Mouse (Mus musculus): ENCODE results near the gene Fam166b. TPM values are rescaled to one million over a fixed set of nuclear protein-coding genes. Genes with fewer than 3 reads are reported as not detected.

Fam166b gene
- polyA plus RNA-seq, 1 experiment, result not detected

DNA sequence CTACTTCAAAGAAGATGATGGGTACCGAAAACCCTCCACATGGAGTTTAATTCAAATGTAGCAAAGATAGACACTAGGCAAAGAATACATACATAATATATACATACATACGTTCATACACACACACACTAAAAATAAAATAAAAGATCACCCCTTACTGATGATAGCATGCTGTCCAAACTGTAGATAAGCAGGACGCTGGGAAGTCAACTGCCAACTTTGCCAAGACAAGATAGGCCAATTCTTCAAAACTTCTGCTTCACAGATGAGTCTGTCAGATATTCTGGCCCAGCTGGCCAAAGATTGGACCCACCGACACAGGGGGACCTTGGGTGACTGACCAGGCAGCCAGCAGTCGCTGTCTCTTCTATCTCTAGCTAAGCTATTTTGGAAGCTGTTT is 34.2 kb upstream of the Fam166b start:
- Histone ChIP-seq H3K4me3 (replicated peaks; ENCODE audit: control insufficient read depth, low read depth, low read length) (no peak overlapping the region), H3K4me1 (ENCODE audit: control insufficient read depth, insufficient read depth, low read length) (peaks cover 4% of the 10 kb centered on the region), H3K27ac (ENCODE audit: control insufficient read depth, insufficient read depth, low read depth, low read length, poor library complexity) (no peak overlapping the region)
- WGBS, result 75% methylated on average over 5 of the region's 5 CpGs
- TF ChIP-seq POLR2A (IDR thresholded peaks at IDR 0.05; ENCODE audit: borderline replicate concordance, control insufficient read depth, low read depth, low read length), result no peak
- no peak for TF ChIP-seq CTCF (IDR thresholded peaks at IDR 0.05; ENCODE audit: control insufficient read depth, insufficient read depth, low read length)

DNA sequence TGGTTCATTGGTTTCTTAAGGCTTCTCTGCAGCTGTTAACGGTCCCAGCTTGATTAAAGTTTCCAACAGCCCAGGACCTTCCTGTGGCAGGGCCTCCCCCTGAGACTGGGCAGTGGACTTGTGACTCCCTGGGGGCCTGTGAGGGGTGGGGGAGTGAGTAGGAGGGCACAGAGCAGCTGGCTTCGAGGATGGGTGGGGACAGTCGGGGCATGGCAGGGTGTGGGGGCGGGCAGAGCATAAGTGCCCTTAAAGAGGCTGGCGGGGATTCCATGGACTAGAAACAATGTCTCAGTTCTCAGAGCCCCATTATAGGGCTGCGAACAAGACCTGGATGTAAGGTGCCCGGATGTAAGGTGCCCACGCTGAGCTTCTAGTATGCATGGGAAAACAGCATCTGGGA is 28.2 kb upstream of the Fam166b start:
- H3K4me3 ChIP-seq (replicated peaks; ENCODE audit: control insufficient read depth, low read depth, low read length), result no peak overlapping the region
- peaks cover 5% of the 10 kb centered on the region for H3K4me1 ChIP-seq (ENCODE audit: control insufficient read depth, insufficient read depth, low read length)
- TF ChIP-seq CTCF (IDR thresholded peaks at IDR 0.05; ENCODE audit: control insufficient read depth, insufficient read depth, low read length) (no peak), POLR2A (IDR thresholded peaks at IDR 0.05; ENCODE audit: borderline replicate concordance, control insufficient read depth, low read depth, low read length) (no peak)
- 11% methylated on average over 8 of the region's 8 CpGs for WGBS
- H3K27ac ChIP-seq (ENCODE audit: control insufficient read depth, insufficient read depth, low read depth, low read length, poor library complexity), result peak overlapping the region; percentile 83

DNA sequence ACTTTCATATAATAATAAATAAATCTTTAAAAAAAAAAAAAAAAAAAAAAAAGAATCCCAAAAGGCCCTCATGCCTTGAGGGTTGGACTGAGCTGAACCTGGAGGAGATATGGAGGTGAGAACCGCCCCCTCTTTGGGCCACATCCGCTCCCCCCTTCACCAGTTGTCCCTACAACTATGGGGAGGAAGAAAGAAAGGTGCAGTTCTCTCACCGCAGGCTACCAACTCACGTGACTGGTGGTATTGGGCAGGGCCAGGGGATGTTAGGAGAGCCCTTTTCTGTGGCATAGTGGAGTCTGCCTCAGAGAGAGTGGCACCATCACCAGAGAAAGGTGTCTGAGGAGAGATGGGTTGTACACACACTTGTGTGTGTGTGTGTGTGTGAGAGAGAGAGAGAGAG is 27.5 kb upstream of the Fam166b start:
- H3K27ac ChIP-seq (ENCODE audit: control insufficient read depth, insufficient read depth, low read depth, low read length, poor library complexity), result peak overlapping the region; percentile 83
- TF ChIP-seq CTCF (IDR thresholded peaks at IDR 0.05; ENCODE audit: control insufficient read depth, insufficient read depth, low read length), result no peak
- no peak for TF ChIP-seq POLR2A (IDR thresholded peaks at IDR 0.05; ENCODE audit: borderline replicate concordance, control insufficient read depth, low read depth, low read length)
- no peak overlapping the region for H3K4me3 ChIP-seq (replicated peaks; ENCODE audit: control insufficient read depth, low read depth, low read length)
- H3K4me1 ChIP-seq (ENCODE audit: control insufficient read depth, insufficient read depth, low read length), result peaks cover 5% of the 10 kb centered on the region
- WGBS, result 2% methylated on average over 4 of the region's 4 CpGs

- TF ChIP-seq CTCF (IDR thresholded peaks at IDR 0.05; ENCODE audit: control insufficient read depth, insufficient read depth, low read length) (no peak), POLR2A (IDR thresholded peaks at IDR 0.05; ENCODE audit: borderline replicate concordance, control insufficient read depth, low read depth, low read length) (peak; percentile 31; the same call in 1 of the 2 replicates)
- H3K4me1 ChIP-seq (ENCODE audit: control insufficient read depth, insufficient read depth, low read length), result peaks cover 5% of the 10 kb centered on the region
- WGBS, result 5% methylated on average over 20 of the region's 20 CpGs
- peak within 1 kb of the TSS; percentile 78 for H3K27ac ChIP-seq (ENCODE audit: control insufficient read depth, insufficient read depth, low read depth, low read length, poor library complexity)
- H3K4me3 ChIP-seq (replicated peaks; ENCODE audit: control insufficient read depth, low read depth, low read length), result peak within 1 kb of the TSS; percentile 65
These were observed 25.3 kb upstream of the Fam166b start, which contains the start of gene Cd72 for GRCm38 (mm10) chr4:43454041-43454836. Cd72 (minus strand) TSS chr4:43454628.

- 0% methylated on average over 18 of the region's 18 CpGs for WGBS
- TF ChIP-seq CTCF (IDR thresholded peaks at IDR 0.05; ENCODE audit: control insufficient read depth, insufficient read depth, low read length) (no peak), POLR2A (IDR thresholded peaks at IDR 0.05; ENCODE audit: borderline replicate concordance, control insufficient read depth, low read depth, low read length) (no peak)
- H3K27ac ChIP-seq (ENCODE audit: control insufficient read depth, insufficient read depth, low read depth, low read length, poor library complexity), result peak overlapping the region; percentile 78
- peak overlapping the region; percentile 65 for H3K4me3 ChIP-seq (replicated peaks; ENCODE audit: control insufficient read depth, low read depth, low read length)
- peaks cover 5% of the 10 kb centered on the region for H3K4me1 ChIP-seq (ENCODE audit: control insufficient read depth, insufficient read depth, low read length)
These were observed 24.5 kb upstream of the Fam166b start for GRCm38 (mm10) chr4:43453413-43453812.

GRCm38 (mm10) chr4:43452315-43452714 is 23.4 kb upstream of the Fam166b start:
- WGBS, result 69% methylated on average over 11 of the region's 11 CpGs
- TF ChIP-seq CTCF (IDR thresholded peaks at IDR 0.05; ENCODE audit: control insufficient read depth, insufficient read depth, low read length), result no peak
- TF ChIP-seq POLR2A (IDR thresholded peaks at IDR 0.05; ENCODE audit: borderline replicate concordance, control insufficient read depth, low read depth, low read length), result no peak
- Histone ChIP-seq H3K4me1 (ENCODE audit: control insufficient read depth, insufficient read depth, low read length) (peaks cover 4% of the 10 kb centered on the region), H3K27ac (ENCODE audit: control insufficient read depth, insufficient read depth, low read depth, low read length, poor library complexity) (no peak overlapping the region), H3K4me3 (replicated peaks; ENCODE audit: control insufficient read depth, low read depth, low read length) (no peak overlapping the region)

GRCm38 (mm10) chr4:43448554-43448953 is 19.6 kb upstream of the Fam166b start:
- TF ChIP-seq CTCF (IDR thresholded peaks at IDR 0.05; ENCODE audit: control insufficient read depth, insufficient read depth, low read length) (no peak), POLR2A (IDR thresholded peaks at IDR 0.05; ENCODE audit: borderline replicate concordance, control insufficient read depth, low read depth, low read length) (no peak)
- WGBS, result 89% methylated on average over 3 of the region's 3 CpGs
- H3K4me3 ChIP-seq (replicated peaks; ENCODE audit: control insufficient read depth, low read depth, low read length), result no peak overlapping the region
- H3K4me1 ChIP-seq (ENCODE audit: control insufficient read depth, insufficient read depth, low read length), result no peaks in the 10 kb centered on the region; the same call in 1 of the 2 replicates
- no peak overlapping the region for H3K27ac ChIP-seq (ENCODE audit: control insufficient read depth, insufficient read depth, low read depth, low read length, poor library complexity)

DNA sequence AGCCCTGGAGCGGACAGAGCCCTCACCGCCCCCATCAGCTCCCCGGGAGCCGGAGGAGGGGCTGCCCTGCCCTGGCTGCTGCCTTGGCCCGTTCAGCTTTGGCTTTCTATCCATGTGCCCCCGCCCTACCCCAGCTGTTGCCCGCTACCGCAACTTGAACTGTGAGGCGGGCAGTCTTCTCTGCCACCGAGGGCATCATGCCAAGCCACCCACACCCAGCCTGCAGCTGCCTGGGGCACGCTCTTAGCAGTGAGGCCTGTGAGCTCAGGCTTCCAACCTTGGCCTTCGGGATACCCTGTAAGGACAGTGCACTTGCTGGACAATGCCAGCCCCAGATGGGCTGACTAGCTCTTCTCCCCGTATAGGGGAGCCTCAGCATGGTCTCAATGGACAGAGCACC is 18.3 kb upstream of the Fam166b start:
- TF ChIP-seq POLR2A (IDR thresholded peaks at IDR 0.05; ENCODE audit: borderline replicate concordance, control insufficient read depth, low read depth, low read length) (no peak), CTCF (IDR thresholded peaks at IDR 0.05; ENCODE audit: control insufficient read depth, insufficient read depth, low read length) (no peak)

More for the DNA sequence above, 18.3 kb upstream of the Fam166b start:
- no peak overlapping the region for H3K4me3 ChIP-seq (replicated peaks; ENCODE audit: control insufficient read depth, low read depth, low read length)
- 74% methylated on average over 13 of the region's 13 CpGs for WGBS
- no peaks in the 10 kb centered on the region; the same call in 1 of the 2 replicates for H3K4me1 ChIP-seq (ENCODE audit: control insufficient read depth, insufficient read depth, low read length)
- H3K27ac ChIP-seq (ENCODE audit: control insufficient read depth, insufficient read depth, low read depth, low read length, poor library complexity), result no peak overlapping the region

Data from bone marrow, adult 2 months (tissue).